Mouse (Mus musculus) megakaryocyte, embryonic 14.5 days (primary cell): ENCODE data around the gene Plxna1.

Experiments used
- FLI1 ChIP-seq: IDR thresholded peaks from 2 replicates; pipeline ENCODE4 v1.6.1; 2012; ENCODE audit warnings: low read length, inconsistent platforms, mixed read lengths
- GATA1 ChIP-seq: IDR thresholded peaks from 3 replicates; pipeline ENCODE4 v1.6.1; 2012; ENCODE audit warnings: mixed read lengths, low read length, inconsistent platforms, borderline replicate concordance

GRCm38 (mm10) chr6:89360709-89361417 is 1.6 kb downstream of the Plxna1 start:
- TF ChIP-seq GATA1 = no peak
- TF ChIP-seq FLI1 = no peak
